Mouse (Mus musculus): ENCODE results near the gene Eci1.
A peak's percentile ranks its signal among the peaks of the same experiment; 100 is the strongest.
"Not testable (repeated sequence)": the region's sequence is repeated elsewhere in the genome, so short reads cannot be mapped to it uniquely, and the experiment has no call there.

The Eci1 gene

GRCm38 (mm10) chr17:24440377-24440776 lies 13.9 kb downstream of the Eci1 start:
- no peak for DNase-seq (ENCODE audit: low read depth, low spot score)

GRCm38 (mm10) chr17:24441148-24441547 lies 14.7 kb downstream of the Eci1 start:
- peak; percentile 60 for DNase-seq (ENCODE audit: low read depth, low spot score)

GRCm38 (mm10) chr17:24442107-24442506 lies 15.7 kb downstream of the Eci1 start:
- no peak for DNase-seq (ENCODE audit: low read depth, low spot score)

- DNase-seq (ENCODE audit: low read depth, low spot score): no peak
These were observed 16.3 kb downstream of the Eci1 start, which contains the start of gene Dnase1l2 for GRCm38 (mm10) chr17:24442632-24443155. Dnase1l2 (minus strand) TSS chr17:24443105.

- DNase-seq (ENCODE audit: low read depth, low spot score): no peak
These were observed 17.0 kb downstream of the Eci1 start for GRCm38 (mm10) chr17:24443409-24443808.

- DNase-seq (ENCODE audit: low read depth, low spot score): no peak
These were observed 20.1 kb downstream of the Eci1 start for GRCm38 (mm10) chr17:24446590-24446989.

GRCm38 (mm10) chr17:24449507-24449906 lies 23.1 kb downstream of the Eci1 start:
- DNase-seq (ENCODE audit: low read depth, low spot score): no peak

GRCm38 (mm10) chr17:24451220-24451619 lies 24.8 kb downstream of the Eci1 start:
- no peak for DNase-seq (ENCODE audit: low read depth, low spot score)

- DNase-seq (ENCODE audit: low read depth, low spot score): no peak
These were observed 26.9 kb downstream of the Eci1 start for GRCm38 (mm10) chr17:24453372-24453771.

- no peak for DNase-seq (ENCODE audit: low read depth, low spot score)
These were observed 27.8 kb downstream of the Eci1 start for GRCm38 (mm10) chr17:24454218-24454755.

- peak; percentile 100 for DNase-seq (ENCODE audit: low read depth, low spot score)
These were observed 28.5 kb downstream of the Eci1 start for GRCm38 (mm10) chr17:24454756-24455522.

GRCm38 (mm10) chr17:24455523-24456206 lies 29.2 kb downstream of the Eci1 start:
- DNase-seq (ENCODE audit: low read depth, low spot score): not testable (repeated sequence)

- DNase-seq (ENCODE audit: low read depth, low spot score): peak; percentile 78
These were observed 35.1 kb downstream of the Eci1 start for GRCm38 (mm10) chr17:24461580-24461979.

- no peak for DNase-seq (ENCODE audit: low read depth, low spot score)
These were observed 36.5 kb downstream of the Eci1 start for GRCm38 (mm10) chr17:24462932-24463331.

GRCm38 (mm10) chr17:24463374-24464133 lies 37.1 kb downstream of the Eci1 start:
- DNase-seq (ENCODE audit: low read depth, low spot score): peak; percentile 83

GRCm38 (mm10) chr17:24468636-24469246 lies 42.3 kb downstream of the Eci1 start:
- peak; percentile 62 for DNase-seq (ENCODE audit: low read depth, low spot score)

- no peak for DNase-seq (ENCODE audit: low read depth, low spot score)
These were observed 43.0 kb downstream of the Eci1 start for GRCm38 (mm10) chr17:24469336-24469909.

- peak; percentile 98 for DNase-seq (ENCODE audit: low read depth, low spot score)
These were observed 43.6 kb downstream of the Eci1 start, which contains the start of the genes E4f1 and Pgp for GRCm38 (mm10) chr17:24469910-24470602. E4f1 (minus strand) TSS chr17:24470313. Pgp (plus strand) TSS chr17:24470392.

- DNase-seq (ENCODE audit: low read depth, low spot score): peak; percentile 36
These were observed 44.5 kb downstream of the Eci1 start for GRCm38 (mm10) chr17:24470701-24471527.
